Mouse (Mus musculus) G1E-ER4 (cell line): ENCODE data around the gene Nr3c2. TPM values are rescaled to one million over a fixed set of nuclear protein-coding genes. Genes with fewer than 3 reads are reported as not detected.

Experiments
- GATA1 ChIP-seq: IDR thresholded peaks from one replicate; pipeline ENCODE4 v1.8.0; 2012; ENCODE audit warnings: low read length, inconsistent platforms
- polyA plus RNA-seq: library from polyadenylated mRNA; stranded (reverse); fragments of >175 nt; gene quantifications from 2 replicates; pipeline ENCODE4 v1.2.3, GENCODE M21; 2012

Gene Nr3c2
- polyA plus RNA-seq, 1 experiment = 0.18 TPM

GRCm38 (mm10) chr8:76919546-76919945 lies 20.3 kb downstream of the Nr3c2 start:
- no peak for TF ChIP-seq GATA1

GRCm38 (mm10) chr8:76924150-76924549 lies 24.9 kb downstream of the Nr3c2 start:
- no peak for TF ChIP-seq GATA1

GRCm38 (mm10) chr8:76928326-76928725 lies 29.1 kb downstream of the Nr3c2 start:
- no peak for TF ChIP-seq GATA1

GRCm38 (mm10) chr8:76928808-76929207 lies 29.6 kb downstream of the Nr3c2 start:
- TF ChIP-seq GATA1 = no peak

- no peak for TF ChIP-seq GATA1
Observed at GRCm38 (mm10) chr8:76965046-76965445, 65.8 kb downstream of the Nr3c2 start.

- no peak for TF ChIP-seq GATA1
Observed at GRCm38 (mm10) chr8:76971187-76971586, 71.9 kb downstream of the Nr3c2 start.

GRCm38 (mm10) chr8:76971761-76972404 lies 72.6 kb downstream of the Nr3c2 start:
- TF ChIP-seq GATA1 = no peak

- TF ChIP-seq GATA1 = no peak
Observed at GRCm38 (mm10) chr8:76972947-76973552, 73.8 kb downstream of the Nr3c2 start.

- no peak for TF ChIP-seq GATA1
Observed at GRCm38 (mm10) chr8:76977907-76978306, 78.7 kb downstream of the Nr3c2 start.

GRCm38 (mm10) chr8:76984082-76984481 lies 84.8 kb downstream of the Nr3c2 start:
- TF ChIP-seq GATA1 = no peak

GRCm38 (mm10) chr8:76984851-76985250 lies 85.6 kb downstream of the Nr3c2 start:
- TF ChIP-seq GATA1 = no peak

- TF ChIP-seq GATA1 = no peak
Observed at GRCm38 (mm10) chr8:76987876-76988275, 88.6 kb downstream of the Nr3c2 start.

- no peak for TF ChIP-seq GATA1
Observed at GRCm38 (mm10) chr8:76998276-76998675, 99.0 kb downstream of the Nr3c2 start.

GRCm38 (mm10) chr8:77009425-77009824 lies 110.2 kb downstream of the Nr3c2 start:
- no peak for TF ChIP-seq GATA1

- TF ChIP-seq GATA1 = no peak
Observed at GRCm38 (mm10) chr8:77011985-77012384, 112.7 kb downstream of the Nr3c2 start.

GRCm38 (mm10) chr8:77012641-77013040 lies 113.4 kb downstream of the Nr3c2 start:
- no peak for TF ChIP-seq GATA1

- TF ChIP-seq GATA1 = no peak
Observed at GRCm38 (mm10) chr8:77016713-77017112, 117.5 kb downstream of the Nr3c2 start.
